Mouse (Mus musculus): ENCODE data around the gene Vmn1r193. TPM values are rescaled to one million over a fixed set of nuclear protein-coding genes. Genes with fewer than 3 reads are reported as not detected.
"Not testable (repeated sequence)": the region's sequence is repeated elsewhere in the genome, so short reads cannot be mapped to it uniquely, and the experiment has no call there.

Gene Vmn1r193
- not detected in 2 replicates for polyA plus RNA-seq (2015; fragmentation: Nextera tagmentation; extraction: Ambion mirVana)

- H3K36me3 ChIP-seq (ENCODE audit: control insufficient read depth, insufficient read depth); H3K27me3 ChIP-seq (ENCODE audit: control insufficient read depth, insufficient read depth, low read length); H3K4me3 ChIP-seq (ENCODE audit: low read length); H3K4me1 ChIP-seq (ENCODE audit: control insufficient read depth, insufficient read depth, low read length); ATAC-seq (replicated peaks; ENCODE audit: extremely low read depth, insufficient read depth, low FRiP score); H3K27ac ChIP-seq (ENCODE audit: low read length); H3K4me2 ChIP-seq (ENCODE audit: low read depth, low read length); H3K9me3 ChIP-seq (replicated peaks; ENCODE audit: control insufficient read depth, low read length); H3K9ac ChIP-seq (ENCODE audit: low read length): not testable (repeated sequence)
- WGBS = 59% methylated on average over 1 of the region's 1 CpGs
Observed at GRCm38 (mm10) chr13:22223060-22223459, at the start of gene Vmn1r193. TSS of gene Vmn1r193 (minus strand) at chr13:22223160.

- no peak for ATAC-seq (replicated peaks; ENCODE audit: extremely low read depth, insufficient read depth, low FRiP score)
- Histone ChIP-seq H3K4me1 (ENCODE audit: control insufficient read depth, insufficient read depth, low read length) (no peaks in the 10 kb centered on the region), H3K9ac (ENCODE audit: low read length) (no peak overlapping the region), H3K36me3 (ENCODE audit: control insufficient read depth, insufficient read depth) (no peaks in the 10 kb centered on the region), H3K9me3 (replicated peaks; ENCODE audit: control insufficient read depth, low read length) (no peaks in the 10 kb centered on the region), H3K4me3 (ENCODE audit: low read length) (no peak overlapping the region), H3K27ac (ENCODE audit: low read length) (no peak overlapping the region), H3K4me2 (ENCODE audit: low read depth, low read length) (no peak overlapping the region), H3K27me3 (ENCODE audit: control insufficient read depth, insufficient read depth, low read length) (no peaks in the 10 kb centered on the region)
- 39% methylated on average over 2 of the region's 2 CpGs for WGBS
Observed at GRCm38 (mm10) chr13:22271721-22272120, 48.8 kb upstream of the Vmn1r193 start.

- H3K9ac ChIP-seq (ENCODE audit: low read length); ATAC-seq (replicated peaks; ENCODE audit: extremely low read depth, insufficient read depth, low FRiP score); H3K4me3 ChIP-seq (ENCODE audit: low read length); H3K27ac ChIP-seq (ENCODE audit: low read length); H3K36me3 ChIP-seq (ENCODE audit: control insufficient read depth, insufficient read depth); H3K27me3 ChIP-seq (ENCODE audit: control insufficient read depth, insufficient read depth, low read length); H3K4me1 ChIP-seq (ENCODE audit: control insufficient read depth, insufficient read depth, low read length); H3K4me2 ChIP-seq (ENCODE audit: low read depth, low read length); H3K9me3 ChIP-seq (replicated peaks; ENCODE audit: control insufficient read depth, low read length): not testable (repeated sequence)
- 83% methylated on average over 1 of the region's 1 CpGs for WGBS
Observed at GRCm38 (mm10) chr13:22270222-22270621, 47.3 kb upstream of the Vmn1r193 start, which contains the start of gene Vmn1r195. TSS of gene Vmn1r195 (plus strand) at chr13:22270522.

GRCm38 (mm10) chr13:22243915-22244314, 21.0 kb upstream of the Vmn1r193 start, which contains the start of gene Vmn1r194:
TSS of gene Vmn1r194 (plus strand) at chr13:22244215.
- H3K9ac ChIP-seq (ENCODE audit: low read length) = no peak within 1 kb of the TSS
- 43% methylated on average over 1 of the region's 1 CpGs for WGBS
- no peak within 1 kb of the TSS for H3K4me2 ChIP-seq (ENCODE audit: low read depth, low read length)
- no peak for ATAC-seq (replicated peaks; ENCODE audit: extremely low read depth, insufficient read depth, low FRiP score)
- no peaks in the 10 kb centered on the region for H3K4me1 ChIP-seq (ENCODE audit: control insufficient read depth, insufficient read depth, low read length)
- H3K27ac ChIP-seq (ENCODE audit: low read length) = no peak within 1 kb of the TSS
- no peak within 1 kb of the TSS for H3K4me3 ChIP-seq (ENCODE audit: low read length)
- H3K36me3 ChIP-seq (ENCODE audit: control insufficient read depth, insufficient read depth) = no peaks in the 10 kb centered on the region
- no peaks in the 10 kb centered on the region for H3K27me3 ChIP-seq (ENCODE audit: control insufficient read depth, insufficient read depth, low read length)
- H3K9me3 ChIP-seq (replicated peaks; ENCODE audit: control insufficient read depth, low read length) = no peaks in the 10 kb centered on the region

GRCm38 (mm10) chr13:22192756-22193155, 30.2 kb downstream of the Vmn1r193 start:
- ATAC-seq (replicated peaks; ENCODE audit: extremely low read depth, insufficient read depth, low FRiP score); H3K27me3 ChIP-seq (ENCODE audit: control insufficient read depth, insufficient read depth, low read length); H3K4me1 ChIP-seq (ENCODE audit: control insufficient read depth, insufficient read depth, low read length); H3K27ac ChIP-seq (ENCODE audit: low read length); H3K9me3 ChIP-seq (replicated peaks; ENCODE audit: control insufficient read depth, low read length); H3K9ac ChIP-seq (ENCODE audit: low read length); H3K4me3 ChIP-seq (ENCODE audit: low read length); H3K4me2 ChIP-seq (ENCODE audit: low read depth, low read length); H3K36me3 ChIP-seq (ENCODE audit: control insufficient read depth, insufficient read depth): not testable (repeated sequence)
- WGBS = 73% methylated on average over 3 of the region's 3 CpGs

GRCm38 (mm10) chr13:22191041-22191440, 31.9 kb downstream of the Vmn1r193 start, which contains the start of gene Vmn1r192:
TSS of gene Vmn1r192 (minus strand) at chr13:22191141.
- H3K27me3 ChIP-seq (ENCODE audit: control insufficient read depth, insufficient read depth, low read length) = no peaks in the 10 kb centered on the region
- ATAC-seq (replicated peaks; ENCODE audit: extremely low read depth, insufficient read depth, low FRiP score) = no peak
- no peak within 1 kb of the TSS for H3K4me2 ChIP-seq (ENCODE audit: low read depth, low read length)
- H3K9ac ChIP-seq (ENCODE audit: low read length) = no peak within 1 kb of the TSS
- no peaks in the 10 kb centered on the region for H3K36me3 ChIP-seq (ENCODE audit: control insufficient read depth, insufficient read depth)
- H3K9me3 ChIP-seq (replicated peaks; ENCODE audit: control insufficient read depth, low read length) = no peaks in the 10 kb centered on the region
- no peaks in the 10 kb centered on the region for H3K4me1 ChIP-seq (ENCODE audit: control insufficient read depth, insufficient read depth, low read length)
- no peak within 1 kb of the TSS for H3K4me3 ChIP-seq (ENCODE audit: low read length)
- no peak within 1 kb of the TSS for H3K27ac ChIP-seq (ENCODE audit: low read length)

- Histone ChIP-seq H3K27ac (ENCODE audit: low read length) (no peak overlapping the region), H3K36me3 (ENCODE audit: control insufficient read depth, insufficient read depth) (no peaks in the 10 kb centered on the region), H3K9me3 (replicated peaks; ENCODE audit: control insufficient read depth, low read length) (no peaks in the 10 kb centered on the region), H3K4me2 (ENCODE audit: low read depth, low read length) (no peak overlapping the region), H3K4me3 (ENCODE audit: low read length) (no peak overlapping the region), H3K27me3 (ENCODE audit: control insufficient read depth, insufficient read depth, low read length) (no peaks in the 10 kb centered on the region), H3K4me1 (ENCODE audit: control insufficient read depth, insufficient read depth, low read length) (no peaks in the 10 kb centered on the region), H3K9ac (ENCODE audit: low read length) (no peak overlapping the region)
- 80% methylated on average over 2 of the region's 2 CpGs for WGBS
- ATAC-seq (replicated peaks; ENCODE audit: extremely low read depth, insufficient read depth, low FRiP score) = no peak
Observed at GRCm38 (mm10) chr13:22190385-22190784, 32.6 kb downstream of the Vmn1r193 start.

GRCm38 (mm10) chr13:22189313-22189712, 33.6 kb downstream of the Vmn1r193 start:
- H3K4me2 ChIP-seq (ENCODE audit: low read depth, low read length) = no peak overlapping the region
- H3K9me3 ChIP-seq (replicated peaks; ENCODE audit: control insufficient read depth, low read length) = no peaks in the 10 kb centered on the region
- H3K36me3 ChIP-seq (ENCODE audit: control insufficient read depth, insufficient read depth) = no peaks in the 10 kb centered on the region
- no peaks in the 10 kb centered on the region for H3K4me1 ChIP-seq (ENCODE audit: control insufficient read depth, insufficient read depth, low read length)
- 81% methylated on average over 2 of the region's 2 CpGs for WGBS
- H3K27ac ChIP-seq (ENCODE audit: low read length) = no peak overlapping the region
- no peaks in the 10 kb centered on the region for H3K27me3 ChIP-seq (ENCODE audit: control insufficient read depth, insufficient read depth, low read length)
- no peak overlapping the region for H3K9ac ChIP-seq (ENCODE audit: low read length)
- ATAC-seq (replicated peaks; ENCODE audit: extremely low read depth, insufficient read depth, low FRiP score) = no peak
- H3K4me3 ChIP-seq (ENCODE audit: low read length) = no peak overlapping the region

GRCm38 (mm10) chr13:22183869-22184268, 39.1 kb downstream of the Vmn1r193 start, which contains the start of gene Vmn1r191:
TSS of gene Vmn1r191 (minus strand) at chr13:22183969.
- no peak within 1 kb of the TSS for H3K9ac ChIP-seq (ENCODE audit: low read length)
- no peak within 1 kb of the TSS for H3K4me2 ChIP-seq (ENCODE audit: low read depth, low read length)
- no peak within 1 kb of the TSS for H3K27ac ChIP-seq (ENCODE audit: low read length)
- WGBS = 60% methylated on average over 1 of the region's 1 CpGs
- H3K36me3 ChIP-seq (ENCODE audit: control insufficient read depth, insufficient read depth) = no peaks in the 10 kb centered on the region
- no peaks in the 10 kb centered on the region for H3K27me3 ChIP-seq (ENCODE audit: control insufficient read depth, insufficient read depth, low read length)
- no peaks in the 10 kb centered on the region for H3K4me1 ChIP-seq (ENCODE audit: control insufficient read depth, insufficient read depth, low read length)
- H3K9me3 ChIP-seq (replicated peaks; ENCODE audit: control insufficient read depth, low read length) = no peaks in the 10 kb centered on the region
- ATAC-seq (replicated peaks; ENCODE audit: extremely low read depth, insufficient read depth, low FRiP score) = no peak
- H3K4me3 ChIP-seq (ENCODE audit: low read length) = no peak within 1 kb of the TSS
